Mouse (Mus musculus) forebrain, embryonic 11.5 days (tissue): ENCODE data around the gene Uncx. TPM values are rescaled to one million over a fixed set of nuclear protein-coding genes. Genes with fewer than 3 reads are reported as not detected.
A peak's percentile ranks its signal among the peaks of the same experiment; 100 is the strongest.

Experiments used
- ATAC-seq: fragments of 200-750 bp; cut with Nextera tagmentation; replicated peaks from 2 replicates; pipeline ENCODE4 v1.8.0; 2017; ENCODE audit warnings: moderate TSS enrichment; ENCODE audit not compliant: low FRiP score
- DNase-seq: peaks from one replicate; pipeline ENCODE4 v3.0.0-alpha.2; 2017; ENCODE audit warnings: low spot score
- H3K27ac ChIP-seq: fragments of 300-500 bp; sonication (generic); 2 replicates; pipeline ENCODE4 v1.5.1; 2014; ENCODE audit warnings: low read depth, low read length
- H3K27me3 ChIP-seq: fragments of 300-500 bp; sonication (generic); 2 replicates; pipeline ENCODE4 v1.6.1; 2014; ENCODE audit warnings: mild to moderate bottlenecking, low read length, mixed read lengths; ENCODE audit not compliant: control insufficient read depth, insufficient read depth
- H3K36me3 ChIP-seq: fragments of 300-500 bp; sonication (generic); 2 replicates; pipeline ENCODE4 v1.6.1; 2014; ENCODE audit warnings: mild to moderate bottlenecking, low read length, moderate library complexity, mixed read lengths; ENCODE audit not compliant: control insufficient read depth, insufficient read depth
- H3K4me1 ChIP-seq: fragments of 300-500 bp; sonication (generic); replicated peaks from 2 replicates; pipeline ENCODE4 v1.6.1; 2014; ENCODE audit warnings: low read length, mixed read lengths; ENCODE audit not compliant: control insufficient read depth, insufficient read depth
- H3K4me2 ChIP-seq: fragments of 300-500 bp; sonication (generic); 2 replicates; pipeline ENCODE4 v1.6.1; 2014; ENCODE audit warnings: low read depth, mild to moderate bottlenecking, low read length, moderate library complexity, mixed read lengths; ENCODE audit not compliant: severe bottlenecking
- H3K4me3 ChIP-seq: fragments of 300-500 bp; sonication (generic); 2 replicates; pipeline ENCODE4 v1.5.1; 2014; ENCODE audit warnings: low read depth, low read length
- H3K9ac ChIP-seq: fragments of 300-500 bp; sonication (generic); 2 replicates; pipeline ENCODE4 v1.6.1; 2014; ENCODE audit warnings: low read length
- H3K9me3 ChIP-seq: fragments of 300-500 bp; sonication (generic); 2 replicates; pipeline ENCODE4 v1.6.1; 2016; ENCODE audit warnings: low read length, mixed read lengths; ENCODE audit not compliant: control insufficient read depth
- WGBS: fragments of 180-500 bp; shearing (Covaris S2); extraction: QIAGEN DNeasy Blood & Tissue Kit; methylation state at CpG from one replicate; pipeline ENCODE4 v1.1.7; 2014; 5-methylcytosine and 5-hydroxymethylcytosine counted together
- polyA plus RNA-seq: library from polyadenylated mRNA; unstranded; fragments of >200 nt; fragmentation: Nextera tagmentation; extraction: Ambion mirVana; gene quantifications from 2 replicates; pipeline ENCODE4 v1.2.1, GENCODE M21; 2014

Gene Uncx
- polyA plus RNA-seq, 1 experiment from 2014 or later: 28.2 TPM

DNA sequence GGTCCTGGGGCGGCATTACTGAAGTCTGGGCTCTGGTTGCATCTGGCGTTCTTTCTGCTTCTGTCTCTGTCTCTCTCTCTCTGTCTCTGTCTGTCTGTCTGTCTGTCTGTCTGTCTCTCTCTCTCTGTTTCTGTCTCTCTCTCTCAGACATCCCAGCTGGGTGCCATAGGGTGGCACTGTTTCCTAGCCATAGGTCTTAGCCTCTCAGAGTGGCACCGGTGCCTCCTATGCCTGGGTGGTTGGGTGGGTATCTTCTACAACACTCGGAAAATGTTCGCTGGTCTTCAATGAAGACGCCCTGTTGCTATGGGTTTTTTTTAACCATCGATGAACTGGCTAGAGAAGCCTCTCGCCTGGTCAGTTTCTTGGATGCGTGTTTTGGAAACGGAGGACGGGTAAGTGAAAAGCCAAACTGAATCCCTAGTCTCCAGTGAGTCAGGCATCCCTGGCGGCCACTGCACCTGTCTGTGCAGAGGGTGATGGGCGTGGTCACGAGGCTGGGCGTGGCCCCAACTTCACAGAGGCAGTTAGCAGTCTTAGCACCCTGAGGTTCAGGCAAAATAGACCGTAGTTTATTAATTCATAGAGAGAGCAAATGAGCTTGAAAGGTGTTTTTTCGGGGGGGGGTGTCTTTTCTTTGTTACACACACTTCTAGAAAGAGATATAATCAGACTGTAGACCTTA, 32.5 kb upstream of the Uncx start:
- Histone ChIP-seq H3K9ac (no peak overlapping the region), H3K4me3 (no peak overlapping the region), H3K9me3 (no peaks in the 10 kb centered on the region), H3K4me2 (no peak overlapping the region), H3K36me3 (no peaks in the 10 kb centered on the region), H3K4me1 (0 out of 2 replicates have a peak, but pooled peaks cover 1% of the 10 kb centered on the region), H3K27me3 (no peaks in the 10 kb centered on the region), H3K27ac (no peak overlapping the region)
- 16% methylated on average over 17 of the region's 17 CpGs for WGBS
- ATAC-seq (no peak), DNase-seq (no peak)

DNA sequence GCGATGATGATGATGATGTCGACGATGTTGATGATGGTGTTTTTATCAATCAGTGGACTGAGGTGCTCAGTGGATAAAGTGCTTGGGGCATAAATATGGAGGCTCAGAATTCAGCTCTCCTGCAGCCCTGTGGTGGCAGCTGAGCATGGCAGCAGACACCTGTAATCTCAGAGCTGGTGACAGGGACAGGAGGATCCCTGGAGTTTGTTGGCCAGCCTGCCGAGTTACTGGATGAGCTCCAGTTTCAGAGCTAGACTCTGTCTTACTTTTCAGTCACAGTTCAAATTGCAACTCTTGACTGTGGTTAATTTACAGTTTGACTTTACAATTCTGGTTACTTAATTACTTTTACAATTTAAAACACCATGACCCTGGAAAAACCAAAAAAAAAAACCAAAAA, 31.1 kb upstream of the Uncx start:
- Histone ChIP-seq H3K27me3 (no peaks in the 10 kb centered on the region), H3K9me3 (no peaks in the 10 kb centered on the region), H3K4me2 (no peak overlapping the region), H3K36me3 (no peaks in the 10 kb centered on the region), H3K9ac (no peak overlapping the region), H3K4me1 (0 out of 2 replicates have a peak, but pooled peaks cover 1% of the 10 kb centered on the region), H3K27ac (no peak overlapping the region), H3K4me3 (no peak overlapping the region)
- no peak for DNase-seq
- 93% methylated on average over 4 of the region's 4 CpGs for WGBS
- no peak for ATAC-seq

DNA sequence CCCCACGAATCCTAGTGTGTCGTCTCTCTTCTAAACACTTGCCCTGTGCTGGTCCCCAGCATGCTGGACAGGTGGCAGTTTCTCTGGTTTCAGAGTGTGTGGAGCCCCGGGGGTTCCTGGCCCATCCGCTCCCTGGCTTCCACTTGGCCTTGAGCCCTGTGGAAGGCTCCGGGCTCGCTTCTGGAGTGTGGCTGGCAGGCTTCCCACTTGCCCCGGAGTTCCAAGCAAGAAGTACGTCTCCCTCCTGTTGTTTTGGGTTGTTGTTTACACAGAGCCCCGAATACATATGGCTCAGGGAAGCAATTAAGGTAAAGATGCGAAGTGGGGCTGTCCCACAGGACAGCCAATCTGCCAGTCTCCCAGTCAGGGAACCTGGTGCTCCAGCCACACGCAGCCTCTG, 27.0 kb upstream of the Uncx start:
- Histone ChIP-seq H3K4me1 (no peaks in the 10 kb centered on the region), H3K9me3 (no peaks in the 10 kb centered on the region), H3K27ac (no peak overlapping the region), H3K36me3 (no peaks in the 10 kb centered on the region), H3K27me3 (no peaks in the 10 kb centered on the region; the same call in 1 of the 2 replicates), H3K4me2 (no peak overlapping the region), H3K9ac (no peak overlapping the region), H3K4me3 (no peak overlapping the region)
- WGBS: 51% methylated on average over 11 of the region's 11 CpGs
- DNase-seq (no peak), ATAC-seq (no peak)

DNA sequence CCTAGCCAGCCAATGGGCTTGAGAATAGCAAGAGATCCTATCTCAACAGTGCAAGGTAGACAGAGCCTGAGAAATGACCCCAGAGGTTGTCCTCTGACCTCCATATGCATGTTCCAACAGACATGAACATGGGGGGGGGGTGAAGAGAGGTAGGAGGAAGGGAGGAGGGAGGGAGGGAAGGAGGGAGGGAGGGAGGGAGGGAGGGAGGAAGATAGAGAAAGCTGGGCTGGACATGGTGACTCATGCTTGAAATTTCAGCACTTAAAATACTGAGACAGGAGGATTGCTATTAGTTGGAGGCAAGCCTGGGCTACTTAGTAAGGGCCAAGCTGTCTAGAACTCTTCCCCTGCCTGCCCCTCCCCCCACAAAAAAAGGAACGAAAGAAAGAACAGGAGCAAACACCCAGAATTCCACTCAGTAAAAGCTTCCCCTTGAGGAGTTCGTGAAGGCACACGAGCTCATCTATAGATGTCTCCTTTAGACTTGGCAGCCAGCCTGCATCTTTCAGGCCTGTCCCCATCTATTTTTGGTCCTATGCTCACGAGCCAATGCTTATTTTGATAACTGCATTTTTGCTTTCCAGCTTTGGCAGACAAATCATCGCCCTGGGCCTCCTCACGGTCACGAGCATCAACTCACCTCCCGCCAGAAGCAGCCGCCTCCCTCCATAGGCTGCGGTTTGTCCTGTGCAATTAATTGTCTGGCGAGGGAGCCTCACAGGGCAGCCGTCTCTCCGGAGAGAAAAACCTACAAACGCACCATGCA, 23.0 kb upstream of the Uncx start:
- Histone ChIP-seq H3K4me3 (no peak overlapping the region), H3K27ac (no peak overlapping the region), H3K4me1 (no peaks in the 10 kb centered on the region), H3K9me3 (no peaks in the 10 kb centered on the region), H3K9ac (no peak overlapping the region), H3K4me2 (no peak overlapping the region), H3K27me3 (no peaks in the 10 kb centered on the region; the same call in 1 of the 2 replicates), H3K36me3 (no peaks in the 10 kb centered on the region)
- DNase-seq (no peak), ATAC-seq (no peak)
- WGBS: 70% methylated on average over 14 of the region's 14 CpGs

DNA sequence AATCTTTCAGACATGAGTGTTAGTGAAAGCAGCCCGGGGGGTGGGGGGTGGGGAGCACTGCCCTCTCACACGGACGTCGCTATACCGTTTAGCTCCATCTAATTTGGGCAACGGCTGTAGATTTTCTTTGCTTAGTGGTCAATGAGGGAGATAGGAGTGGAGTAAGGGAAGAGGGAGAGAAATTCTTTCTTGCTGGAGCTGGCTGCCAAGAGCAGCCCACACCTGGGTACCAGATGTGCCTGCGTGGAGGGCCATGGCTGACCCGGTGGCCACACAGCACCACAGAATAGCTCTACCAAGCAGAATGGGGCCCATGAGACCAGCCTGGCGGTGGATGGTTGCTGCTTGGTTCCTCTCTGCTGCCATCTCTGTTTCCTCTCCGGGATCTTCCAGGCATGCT, 21.3 kb upstream of the Uncx start:
- no peaks in the 10 kb centered on the region for H3K4me1 ChIP-seq
- no peak overlapping the region for H3K27ac ChIP-seq
- DNase-seq: no peak
- WGBS: 78% methylated on average over 10 of the region's 10 CpGs
- H3K4me2 ChIP-seq: no peak overlapping the region
- no peaks in the 10 kb centered on the region for H3K9me3 ChIP-seq
- no peak for ATAC-seq
- H3K9ac ChIP-seq: no peak overlapping the region
- no peaks in the 10 kb centered on the region for H3K36me3 ChIP-seq
- no peaks in the 10 kb centered on the region; the same call in 1 of the 2 replicates for H3K27me3 ChIP-seq
- H3K4me3 ChIP-seq: no peak overlapping the region

DNA sequence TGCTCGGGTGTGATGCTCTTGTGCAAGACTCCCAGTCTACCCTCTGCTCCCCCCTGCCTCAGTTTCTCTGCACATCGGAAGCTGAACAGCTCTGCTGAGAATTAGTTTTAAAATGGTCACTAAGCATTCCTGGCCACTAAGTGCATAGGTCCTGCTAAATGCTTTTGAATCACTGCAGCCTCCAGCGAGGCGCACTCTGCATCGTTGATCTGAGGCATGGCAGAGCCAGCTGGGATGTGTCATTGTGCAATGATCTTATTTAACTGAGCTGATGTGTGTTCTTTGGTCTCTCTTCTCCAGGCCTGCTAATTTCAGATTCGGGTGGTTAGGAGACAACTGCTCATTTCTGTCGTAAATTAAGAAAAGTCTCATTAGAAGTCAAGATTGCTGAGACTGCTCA, 14.4 kb upstream of the Uncx start:
- H3K27me3 ChIP-seq: peaks cover 6% of the 10 kb centered on the region; the same call in 1 of the 2 replicates

DNA sequence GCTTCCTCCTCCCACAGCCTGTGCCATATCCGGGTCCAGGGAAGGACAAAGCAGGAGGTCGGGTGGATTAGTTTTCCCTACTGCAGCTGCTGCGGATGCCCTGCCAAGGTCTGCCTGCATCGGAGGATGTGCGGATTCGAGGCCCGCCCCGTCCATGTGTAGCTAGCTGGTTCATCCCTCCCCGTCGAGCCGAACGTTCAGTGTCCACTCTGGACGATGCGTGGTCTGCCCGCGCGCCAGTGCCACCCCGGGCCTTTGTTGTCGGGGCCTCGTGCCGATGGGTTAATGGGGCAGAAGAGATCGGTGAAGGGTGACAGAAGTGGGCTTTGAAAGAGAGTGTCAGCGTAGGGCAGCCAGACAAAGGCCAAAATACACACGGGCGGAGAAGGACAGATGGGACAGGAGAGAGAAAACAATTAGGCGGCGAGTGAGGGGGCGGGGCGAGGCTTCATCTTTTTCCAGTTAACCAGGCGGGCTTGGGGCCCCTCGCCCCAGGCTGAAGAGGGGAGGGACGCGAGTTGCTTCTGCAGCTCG, 7.8 kb upstream of the Uncx start:
- Histone ChIP-seq H3K9me3 (no peaks in the 10 kb centered on the region), H3K4me2 (peak overlapping the region; percentile 41), H3K27ac (peak overlapping the region; percentile 76), H3K4me3 (peak overlapping the region; percentile 2; the same call in 1 of the 2 replicates), H3K27me3 (peaks cover 49% of the 10 kb centered on the region), H3K36me3 (no peaks in the 10 kb centered on the region), H3K4me1 (peaks cover 23% of the 10 kb centered on the region), H3K9ac (peak overlapping the region; percentile 27; the same call in 1 of the 2 replicates)
- WGBS: under 1% methylated on average over 34 of the region's 34 CpGs
- DNase-seq (peak; percentile 88), ATAC-seq (peak; percentile 71)

More for the DNA sequence above, 14.4 kb upstream of the Uncx start:
- Histone ChIP-seq H3K9me3 (no peaks in the 10 kb centered on the region), H3K4me1 (no peaks in the 10 kb centered on the region), H3K4me2 (no peak overlapping the region), H3K27ac (no peak overlapping the region), H3K9ac (no peak overlapping the region), H3K4me3 (no peak overlapping the region), H3K36me3 (no peaks in the 10 kb centered on the region)
- 69% methylated on average over 7 of the region's 7 CpGs for whole genome bisulfite sequencing
- ATAC-seq: no peak
- no peak for DNase-seq

DNA sequence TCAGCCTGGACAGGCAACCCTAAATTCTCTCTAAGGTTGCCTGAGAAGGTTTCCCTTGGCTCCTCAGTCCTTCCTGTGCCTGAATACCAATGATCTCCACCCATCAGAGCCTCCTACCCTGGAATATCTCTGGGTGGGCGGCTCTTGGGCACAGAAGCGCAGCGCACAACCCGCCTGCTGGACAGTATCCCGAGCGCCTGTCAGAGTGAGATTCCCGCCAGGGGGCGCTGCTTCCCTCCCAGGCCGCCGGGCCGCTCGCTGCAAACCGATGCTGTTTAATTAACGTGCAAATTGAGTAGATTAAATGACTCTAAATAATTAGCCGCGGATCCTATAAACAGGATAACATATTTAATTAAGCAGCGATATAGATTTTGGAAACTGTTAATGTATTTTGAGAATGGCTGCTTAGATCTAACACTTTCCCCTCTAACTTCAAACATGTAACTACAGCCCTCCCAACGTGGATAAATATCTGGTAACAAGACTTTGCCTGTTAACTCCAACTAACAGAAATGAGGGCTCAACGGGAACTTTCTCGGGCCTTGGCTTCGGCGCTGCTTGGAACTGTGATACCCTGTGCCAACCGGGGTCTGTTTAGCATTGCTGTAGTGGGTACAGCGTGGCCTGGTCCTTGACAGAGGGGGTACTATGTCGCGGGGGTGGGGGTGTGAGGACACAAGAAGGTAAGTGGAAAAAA, 6.9 kb upstream of the Uncx start:
- Histone ChIP-seq H3K36me3 (no peaks in the 10 kb centered on the region), H3K27me3 (peaks cover 58% of the 10 kb centered on the region), H3K4me1 (peaks cover 25% of the 10 kb centered on the region), H3K9me3 (no peaks in the 10 kb centered on the region), H3K9ac (no peak overlapping the region), H3K27ac (peak overlapping the region; percentile 74), H3K4me3 (no peak overlapping the region), H3K4me2 (peak overlapping the region; percentile 16)
- ATAC-seq: peak; percentile 45
- 1% methylated on average over 26 of the region's 26 CpGs for WGBS
- DNase-seq: peak; percentile 95
